Mouse (Mus musculus) testis, postnatal 14 days (tissue): ENCODE data around the gene Lgals1.

Experiments
- DNase-seq: peaks from one replicate; pipeline ENCODE4 v3.0.0; 2021; ENCODE audit warnings: low spot score

The Lgals1 gene

DNA sequence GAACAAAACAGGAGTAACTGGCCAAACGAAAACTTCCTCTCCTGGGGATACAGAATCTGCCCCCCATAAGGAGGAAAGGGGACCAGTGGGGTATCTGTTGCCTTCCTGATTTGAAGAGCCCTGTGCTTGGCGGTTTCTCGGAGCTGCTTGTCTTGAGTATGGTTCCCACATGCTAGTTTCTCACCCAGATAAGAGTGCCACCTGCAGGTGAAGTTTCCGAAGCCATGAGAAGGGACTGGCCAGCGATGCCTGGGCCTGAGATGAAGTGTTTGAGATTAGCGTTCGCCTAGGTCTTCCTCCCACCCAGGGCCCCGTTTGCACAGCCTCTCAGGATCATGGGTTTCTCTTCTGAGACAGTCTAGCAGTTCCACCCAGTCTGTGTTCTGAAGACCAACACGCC is 14.5 kb upstream of the Lgals1 start:
- no peak for DNase-seq

DNA sequence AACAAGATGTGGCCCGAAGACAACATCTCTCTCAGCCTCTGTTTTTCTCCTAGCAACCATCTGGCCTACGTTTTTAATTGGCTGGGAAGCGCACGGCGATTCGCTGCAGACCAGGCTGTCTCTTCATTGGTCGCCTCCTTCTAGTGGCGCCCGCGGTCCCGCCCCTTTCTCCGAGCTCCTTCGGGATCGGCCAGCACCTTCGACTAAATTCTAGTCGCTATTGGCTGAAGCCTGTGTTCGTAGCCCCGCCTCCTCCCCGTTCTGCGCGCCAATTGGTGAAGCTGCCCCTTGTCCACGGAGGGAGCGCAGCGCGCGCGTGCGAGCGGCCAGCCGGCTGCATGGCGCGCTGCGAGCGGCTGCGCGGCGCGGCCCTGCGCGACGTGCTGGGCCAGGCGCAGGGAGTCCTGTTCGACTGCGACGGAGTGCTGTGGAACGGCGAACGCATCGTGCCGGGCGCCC is 12.9 kb upstream of the Lgals1 start, which contains the start of gene Pdxp:
TSS of gene Pdxp (plus strand) at position 288 of the 459 bp plus-strand sequence.
- peak; percentile 97 for DNase-seq

GRCm38 (mm10) chr15:78914091-78914822 is 12.3 kb upstream of the Lgals1 start:
- peak; percentile 55 for DNase-seq

DNA sequence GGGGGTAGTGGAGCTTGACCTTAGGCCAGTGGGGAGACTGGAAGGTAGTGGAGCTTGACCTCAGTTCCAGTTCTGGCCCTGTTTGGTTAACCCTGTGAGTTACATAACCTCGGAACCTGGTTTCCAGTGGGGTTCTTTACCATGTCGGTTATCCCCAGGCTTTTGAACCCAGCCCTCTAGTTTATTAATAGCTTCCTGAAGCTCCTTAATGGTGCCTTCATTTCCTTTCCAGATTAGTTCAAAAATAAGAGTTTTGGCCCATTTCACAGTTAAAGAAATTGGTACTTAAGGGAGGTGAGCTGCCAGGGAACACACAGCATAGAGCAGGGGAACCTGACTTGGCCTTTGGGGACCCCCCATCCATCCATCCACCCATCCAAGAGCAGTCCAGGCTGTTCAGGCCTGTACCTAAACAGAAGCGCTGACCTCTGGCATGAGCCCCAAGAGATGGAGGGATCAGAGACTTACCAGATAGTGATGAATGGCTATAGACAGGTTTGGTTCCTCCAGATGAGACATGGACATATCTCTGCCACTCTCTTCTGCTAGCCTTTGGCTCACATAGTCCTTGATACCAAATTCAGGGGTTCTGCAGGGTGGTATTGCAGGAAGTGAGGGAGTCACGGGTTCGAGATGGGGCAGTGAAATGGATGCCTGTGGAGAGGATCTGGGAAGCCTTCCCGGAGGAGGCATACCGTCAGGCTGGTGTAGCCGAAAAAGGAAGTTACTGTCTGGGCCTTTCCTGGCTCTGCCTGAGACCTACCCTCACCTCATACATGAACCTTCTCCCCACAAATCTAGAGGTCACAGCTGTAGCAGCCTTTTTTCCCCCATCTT is 11.5 kb upstream of the Lgals1 start:
- no peak for DNase-seq

DNA sequence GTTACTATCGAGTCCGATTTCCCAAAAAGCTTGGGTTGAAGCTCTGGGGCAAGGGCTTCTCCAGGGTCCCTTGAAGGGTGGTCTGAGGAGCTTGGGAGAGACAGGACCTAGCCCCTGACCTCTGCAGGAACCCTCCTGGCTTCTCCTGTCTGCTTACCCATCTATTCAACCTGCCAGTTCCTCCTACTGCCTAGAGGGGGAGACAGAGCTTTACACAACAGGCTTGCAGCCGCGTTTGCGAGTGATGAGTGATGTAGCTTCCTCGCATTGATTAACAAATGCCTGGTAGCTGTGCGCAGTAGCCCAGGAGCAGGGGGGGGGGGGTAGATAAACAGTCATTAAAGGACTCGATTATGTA is 10.9 kb upstream of the Lgals1 start:
- DNase-seq, result no peak

GRCm38 (mm10) chr15:78916052-78916826 is 10.3 kb upstream of the Lgals1 start:
- no peak for DNase-seq

DNA sequence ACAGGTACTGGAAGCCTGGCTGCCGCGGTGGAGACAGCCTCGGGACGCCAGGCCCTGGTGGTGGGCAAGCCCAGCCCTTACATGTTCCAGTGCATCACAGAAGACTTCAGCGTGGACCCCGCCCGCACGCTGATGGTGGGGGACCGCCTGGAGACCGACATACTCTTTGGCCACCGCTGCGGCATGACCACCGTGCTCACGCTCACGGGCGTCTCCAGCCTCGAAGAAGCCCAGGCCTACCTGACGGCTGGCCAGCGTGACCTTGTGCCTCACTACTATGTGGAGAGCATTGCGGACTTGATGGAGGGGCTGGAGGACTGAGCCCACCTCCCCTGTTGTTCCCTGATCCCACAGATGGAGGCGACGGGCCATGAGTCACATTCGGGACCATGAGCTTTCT is 8.4 kb upstream of the Lgals1 start:
- DNase-seq, result no peak

GRCm38 (mm10) chr15:78919914-78920313 is 6.6 kb upstream of the Lgals1 start:
- DNase-seq, result no peak

- DNase-seq, result no peak
These were observed 3.8 kb upstream of the Lgals1 start for GRCm38 (mm10) chr15:78922700-78923099.

- DNase-seq, result no peak
These were observed 2.9 kb upstream of the Lgals1 start for GRCm38 (mm10) chr15:78923585-78923984.

- DNase-seq, result peak; percentile 63
These were observed 1.4 kb upstream of the Lgals1 start for GRCm38 (mm10) chr15:78925129-78925528.

DNA sequence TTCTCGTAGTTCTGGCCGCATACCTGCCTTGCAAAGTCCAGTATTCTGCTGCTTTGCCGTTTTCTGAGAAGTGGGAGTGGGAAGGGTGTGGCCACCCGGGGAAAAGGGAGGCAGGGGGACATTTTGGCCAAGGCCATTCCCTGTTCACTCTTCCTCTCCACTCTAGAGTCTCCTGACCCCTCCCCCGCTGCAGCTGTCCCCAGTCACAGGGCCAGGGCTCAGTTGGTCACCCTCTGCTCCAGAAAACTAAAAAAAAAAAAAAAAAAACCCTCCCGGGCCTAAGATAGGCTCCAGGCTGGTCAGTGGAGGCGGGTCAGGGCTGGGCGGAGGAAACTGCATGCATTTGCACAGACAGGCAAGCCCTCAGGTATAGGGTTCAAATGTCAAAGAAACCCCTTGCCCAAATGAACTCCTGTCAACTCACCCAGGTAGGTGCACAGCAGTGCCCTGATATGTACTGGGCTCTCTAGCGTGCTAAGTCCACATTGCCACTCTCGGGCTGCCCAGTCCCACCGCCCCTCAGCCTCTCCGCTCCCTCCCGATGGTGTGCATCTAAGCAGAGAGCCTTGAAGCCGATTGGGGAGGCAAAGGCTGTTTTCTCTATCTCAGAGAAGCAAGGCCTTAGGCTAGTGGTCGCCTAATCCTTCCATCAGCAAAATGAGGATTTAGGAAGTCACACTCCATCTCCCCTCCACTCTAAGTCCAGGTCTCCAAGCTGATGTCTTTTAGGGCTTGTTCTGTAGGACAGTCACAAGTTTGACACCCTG is 679 bp downstream of the Lgals1 start:
- no peak for DNase-seq

GRCm38 (mm10) chr15:78927788-78928457 is 1.4 kb downstream of the Lgals1 start:
- peak; percentile 77 for DNase-seq

- DNase-seq, result no peak
These were observed 2.0 kb downstream of the Lgals1 start for GRCm38 (mm10) chr15:78928539-78928938.

DNA sequence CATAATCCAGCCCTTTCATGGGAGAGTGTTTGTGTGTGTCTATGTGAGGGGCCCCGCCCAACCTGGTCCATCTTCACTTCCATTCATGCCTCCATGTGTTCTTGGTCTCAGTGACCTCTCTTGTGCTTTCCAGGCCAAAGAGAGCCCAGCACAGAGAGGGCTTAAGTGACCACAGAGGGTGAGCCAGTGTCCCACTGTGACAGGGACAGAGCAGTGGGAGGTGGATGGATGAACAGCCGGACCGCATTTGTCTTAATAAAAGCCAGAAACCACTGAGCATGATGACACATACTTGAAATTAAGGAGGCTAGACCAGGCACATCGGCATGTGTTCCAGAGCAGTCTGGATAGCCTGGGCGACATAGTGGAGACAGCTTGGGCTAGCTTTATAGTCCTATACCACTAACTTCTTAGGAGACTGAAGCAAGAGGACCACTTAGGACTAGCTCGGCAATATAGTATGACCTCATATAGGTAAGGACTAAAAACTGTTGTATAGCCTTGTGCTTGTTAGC is 3.7 kb downstream of the Lgals1 start:
- no peak for DNase-seq

GRCm38 (mm10) chr15:78930801-78931426 is 4.4 kb downstream of the Lgals1 start:
- no peak for DNase-seq

GRCm38 (mm10) chr15:78931577-78931976 is 5.1 kb downstream of the Lgals1 start:
- no peak for DNase-seq

- DNase-seq, result peak; percentile 85
These were observed 8.3 kb downstream of the Lgals1 start, which contains the start of gene Nol12 for GRCm38 (mm10) chr15:78934784-78935320. Nol12 (plus strand) TSS chr15:78934933.

- no peak for DNase-seq
These were observed 9.9 kb downstream of the Lgals1 start for GRCm38 (mm10) chr15:78936403-78936802.

DNA sequence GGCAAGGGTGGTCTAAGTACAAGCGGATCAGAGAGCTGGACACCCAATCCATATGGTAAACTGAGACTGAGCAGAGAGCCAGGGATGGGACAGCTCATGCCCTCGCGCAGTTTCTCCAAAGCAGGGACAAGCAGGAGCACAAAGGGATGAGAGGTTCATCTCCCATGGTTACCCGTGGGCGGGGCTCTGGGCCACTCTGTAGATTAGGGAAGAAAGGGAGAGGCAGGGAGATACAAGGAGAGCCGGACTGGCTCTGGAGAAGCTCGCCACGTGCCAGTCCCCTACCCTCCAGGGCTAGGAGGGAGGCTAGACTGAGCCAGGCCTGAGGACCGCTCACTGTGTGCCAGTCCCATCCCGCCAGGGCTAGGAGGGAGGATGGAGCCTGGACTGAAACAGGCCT is 10.8 kb downstream of the Lgals1 start:
- DNase-seq, result no peak
